Mouse (Mus musculus) stomach, postnatal 0 days (tissue): ENCODE results near the gene Timm22.

ENCODE experiments used
- CTCF ChIP-seq: IDR thresholded peaks from 2 replicates; pipeline ENCODE4 v1.5.1; 2016; ENCODE audit warnings: antibody characterized with exemption, low read depth, mild to moderate bottlenecking, moderate library complexity
- EP300 ChIP-seq: optimal IDR thresholded peaks from 2 replicates; pipeline ENCODE3; 2016; ENCODE audit warnings: antibody characterized with exemption

GRCm38 (mm10) chr11:76382711-76383324 is 23.9 kb upstream of the Timm22 start:
- TF ChIP-seq CTCF (no peak), EP300 (no peak)
